Mouse (Mus musculus): ENCODE data around the gene Pde7b.

DNA sequence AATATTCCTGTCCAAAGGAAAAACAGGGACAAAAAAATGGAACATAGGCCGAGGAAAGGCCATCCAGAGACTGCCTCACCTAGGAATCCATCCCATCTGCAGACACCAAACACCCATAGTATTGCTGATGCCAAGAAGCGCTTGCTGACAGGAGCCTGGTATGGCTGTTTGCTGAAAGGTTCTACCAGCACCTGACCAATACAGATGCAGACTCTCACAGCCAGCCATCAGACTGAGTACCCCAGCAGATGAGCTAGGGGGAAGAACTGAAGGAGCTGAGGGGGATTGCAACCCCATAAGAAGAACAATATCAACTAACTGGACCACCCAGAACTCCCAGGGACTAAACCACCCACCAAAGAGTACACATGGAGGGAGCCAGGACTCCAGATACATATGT, 40.7 kb downstream of the Pde7b start:
- TF ChIP-seq CTCF (conservative IDR thresholded peaks at IDR 0.05; ENCODE audit: insufficient read depth, insufficient read length, low read depth, low read length) = no peak
- no peak for TF ChIP-seq POLR2A (IDR thresholded peaks at IDR 0.05; ENCODE audit: low read depth, low read length)
